Mouse (Mus musculus) neural tube, embryonic 11.5 days (tissue): ENCODE measurements around the gene A030014E15Rik. TPM values are rescaled to one million over a fixed set of nuclear protein-coding genes. Genes with fewer than 3 reads are reported as not detected.
"Not testable (repeated sequence)": the region's sequence is repeated elsewhere in the genome, so short reads cannot be mapped to it uniquely, and the experiment has no call there.

Experiments used
- ATAC-seq: fragments of 200-750 bp; cut with Nextera tagmentation; 2 replicates; pipeline ENCODE4 v1.8.0; 2017; ENCODE audit warnings: moderate number of reproducible peaks, mild to moderate bottlenecking, moderate TSS enrichment, moderate library complexity; ENCODE audit not compliant: insufficient read depth, low FRiP score, low TSS enrichment
- DNase-seq: peaks from one replicate; pipeline ENCODE4 v3.0.0-alpha.2; 2015; ENCODE audit warnings: low spot score
- H3K27ac ChIP-seq: fragments of 300-500 bp; sonication (generic); 2 replicates; pipeline ENCODE4 v1.5.1; 2014; ENCODE audit warnings: low read depth, mild to moderate bottlenecking, low read length
- H3K27me3 ChIP-seq: fragments of 300-500 bp; sonication (generic); 2 replicates; pipeline ENCODE4 v1.6.1; 2014; ENCODE audit warnings: mild to moderate bottlenecking, low read length, mixed read lengths; ENCODE audit not compliant: control insufficient read depth, insufficient read depth
- H3K36me3 ChIP-seq: fragments of 300-500 bp; sonication (generic); 2 replicates; pipeline ENCODE4 v1.6.1; 2014; ENCODE audit warnings: mild to moderate bottlenecking, low read length, moderate library complexity, mixed read lengths; ENCODE audit not compliant: control insufficient read depth, insufficient read depth
- H3K4me1 ChIP-seq: fragments of 300-500 bp; sonication (generic); 2 replicates; pipeline ENCODE4 v1.6.1; 2014; ENCODE audit warnings: low read length, mixed read lengths; ENCODE audit not compliant: control insufficient read depth, insufficient read depth
- H3K4me2 ChIP-seq: fragments of 300-500 bp; sonication (generic); 2 replicates; pipeline ENCODE4 v1.6.1; 2014; ENCODE audit warnings: low read depth, mild to moderate bottlenecking, moderate library complexity
- H3K4me3 ChIP-seq: fragments of 300-500 bp; sonication (generic); 2 replicates; pipeline ENCODE4 v1.5.1; 2014; ENCODE audit warnings: low read depth, low read length
- H3K9ac ChIP-seq: fragments of 300-500 bp; sonication (generic); 2 replicates; pipeline ENCODE4 v1.6.1; 2014; ENCODE audit warnings: mild to moderate bottlenecking, low read length
- H3K9me3 ChIP-seq: fragments of 300-500 bp; sonication (generic); 2 replicates; pipeline ENCODE4 v1.6.1; 2016; ENCODE audit warnings: low read length; ENCODE audit not compliant: control insufficient read depth
- WGBS: fragments of 180-500 bp; shearing (Covaris S2); extraction: QIAGEN DNeasy Blood & Tissue Kit; methylation state at CpG from one replicate; pipeline ENCODE4 v1.1.7; 2014; 5-methylcytosine and 5-hydroxymethylcytosine counted together
- polyA plus RNA-seq: library from polyadenylated mRNA; unstranded; fragments of >200 nt; fragmentation: Nextera tagmentation; extraction: Ambion mirVana; gene quantifications from 2 replicates; pipeline ENCODE4 v1.2.1, GENCODE M21; 2014

Gene A030014E15Rik
- polyA plus RNA-seq, result not detected in 2 replicates

DNA sequence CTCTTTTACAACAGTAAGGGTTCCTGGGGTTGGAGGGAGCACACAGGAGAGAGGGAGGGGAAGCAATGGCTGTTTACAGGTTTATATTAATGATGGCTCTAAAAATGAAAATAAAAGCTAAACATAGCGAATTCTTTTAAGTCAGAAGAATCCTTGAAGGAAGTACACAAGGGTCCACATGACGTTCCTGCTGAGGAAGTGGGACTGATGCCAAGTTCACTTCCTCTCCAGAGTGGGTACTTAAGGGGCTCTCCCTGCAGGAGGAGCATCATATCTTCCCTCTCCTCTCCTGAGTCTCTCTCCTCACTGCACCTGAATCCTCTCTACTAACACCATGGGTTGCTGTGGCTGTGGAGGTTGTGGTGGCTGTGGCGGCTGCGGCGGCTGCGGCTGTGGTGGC, at the start of gene A030014E15Rik:
TSS of gene A030014E15Rik (plus strand) at position 268 of the 400 bp plus-strand sequence.
- no peak for DNase-seq
- no peaks in the 10 kb centered on the region for H3K9me3 ChIP-seq
- H3K27me3 ChIP-seq, result no peaks in the 10 kb centered on the region
- no peak within 1 kb of the TSS for H3K9ac ChIP-seq
- no peak for ATAC-seq
- H3K36me3 ChIP-seq, result no peaks in the 10 kb centered on the region
- no peak within 1 kb of the TSS for H3K27ac ChIP-seq
- H3K4me1 ChIP-seq, result no peaks in the 10 kb centered on the region
- WGBS, result 95% methylated on average over 6 of the region's 6 CpGs
- no peak within 1 kb of the TSS for H3K4me2 ChIP-seq
- no peak within 1 kb of the TSS for H3K4me3 ChIP-seq

DNA sequence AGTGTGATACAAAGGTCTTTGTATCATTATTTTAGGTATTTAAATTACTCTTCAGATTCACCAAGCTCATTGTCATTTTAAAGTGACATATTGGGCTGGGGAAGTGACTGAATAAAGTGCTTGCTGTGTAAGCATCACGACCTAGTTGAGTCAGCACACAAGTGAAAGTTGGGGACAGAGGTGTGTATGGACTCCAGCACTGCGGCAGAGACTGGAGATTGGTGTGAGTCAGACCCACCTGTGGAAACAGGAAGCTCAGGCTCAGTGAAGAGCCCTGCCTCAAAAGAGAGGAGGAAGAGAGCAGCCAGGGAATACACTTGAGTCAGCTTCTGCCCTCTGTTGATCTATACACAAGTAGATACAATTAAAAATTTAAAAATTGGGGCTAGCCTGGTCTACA, 45.5 kb upstream of the A030014E15Rik start:
- H3K27ac ChIP-seq, result no peak overlapping the region
- peaks cover 4% of the 10 kb centered on the region; the same call in 1 of the 2 replicates for H3K36me3 ChIP-seq
- no peak overlapping the region for H3K9ac ChIP-seq
- H3K9me3 ChIP-seq, result no peaks in the 10 kb centered on the region
- H3K4me3 ChIP-seq, result no peak overlapping the region
- no peaks in the 10 kb centered on the region for H3K4me1 ChIP-seq
- no peak overlapping the region for H3K4me2 ChIP-seq
- H3K27me3 ChIP-seq, result no peaks in the 10 kb centered on the region
- no peak for DNase-seq
- 71% methylated on average over 2 of the region's 2 CpGs for WGBS
- no peak for ATAC-seq

DNA sequence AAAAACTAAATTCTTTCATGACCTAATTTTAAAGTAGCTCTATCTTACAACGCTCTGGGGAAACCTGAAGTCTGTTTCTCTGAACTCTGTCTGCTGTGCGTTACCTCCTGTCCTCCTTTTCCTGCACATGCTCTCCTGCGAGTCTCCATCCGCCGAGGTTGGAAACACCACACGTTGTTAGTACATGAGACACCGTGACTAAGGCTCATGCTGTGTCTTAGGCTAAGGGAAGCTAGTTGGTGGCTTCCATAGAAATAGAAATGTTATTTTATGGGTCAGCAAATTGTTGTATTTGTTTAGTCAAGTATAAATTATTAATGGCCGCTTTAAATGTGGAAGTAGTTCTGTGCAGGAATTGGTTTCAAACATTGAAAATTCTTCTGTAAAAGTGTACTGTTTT, 44.5 kb upstream of the A030014E15Rik start:
- Histone ChIP-seq H3K4me3 (no peak overlapping the region), H3K27ac (no peak overlapping the region), H3K9me3 (no peaks in the 10 kb centered on the region), H3K4me1 (no peaks in the 10 kb centered on the region), H3K36me3 (peaks cover 4% of the 10 kb centered on the region; the same call in 1 of the 2 replicates), H3K27me3 (no peaks in the 10 kb centered on the region), H3K4me2 (no peak overlapping the region), H3K9ac (no peak overlapping the region)
- WGBS, result 68% methylated on average over 8 of the region's 8 CpGs
- ATAC-seq (no peak), DNase-seq (no peak)

DNA sequence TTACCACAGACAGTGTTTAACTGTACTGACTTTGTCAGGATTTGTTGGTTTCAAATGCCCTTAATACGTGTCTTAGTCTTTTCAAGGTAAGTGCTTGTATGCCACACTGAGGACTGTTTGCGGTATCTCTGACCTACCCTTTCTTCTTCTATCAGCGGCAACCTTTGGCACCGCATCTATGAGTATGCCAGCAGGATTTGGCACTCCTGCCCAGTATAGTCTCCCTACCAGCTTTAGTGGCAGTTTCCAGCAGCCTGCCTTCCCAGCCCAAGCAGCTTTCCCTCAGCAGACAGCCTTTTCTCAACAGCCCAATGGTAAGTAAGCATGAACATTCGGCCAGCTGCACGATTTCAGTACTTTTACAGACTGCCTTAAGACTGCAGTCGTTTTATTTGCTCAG, 31.4 kb upstream of the A030014E15Rik start:
- H3K36me3 ChIP-seq, result no peaks in the 10 kb centered on the region; the same call in 1 of the 2 replicates
- no peak overlapping the region for H3K9ac ChIP-seq
- 94% methylated on average over 7 of the region's 7 CpGs for WGBS

DNA sequence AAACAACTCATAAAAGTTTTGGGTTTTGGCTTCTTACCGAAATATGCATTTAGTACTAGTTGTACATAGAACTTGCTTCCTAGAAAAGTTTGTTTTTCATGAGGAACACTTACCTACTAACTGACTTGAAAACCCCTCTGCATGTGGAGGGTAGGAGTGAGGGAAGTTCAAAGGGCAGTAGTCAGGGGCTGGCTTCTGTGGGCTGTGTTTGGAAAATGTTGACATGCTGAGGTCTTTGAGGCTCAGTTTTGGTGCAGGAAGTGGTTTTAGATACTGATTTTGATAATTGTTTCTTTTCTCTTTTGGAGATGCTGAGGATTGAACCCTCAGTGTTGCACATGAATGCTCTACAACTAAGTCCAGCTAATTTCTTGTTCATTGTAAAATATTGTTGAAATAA, 24.1 kb upstream of the A030014E15Rik start:
- Histone ChIP-seq H3K9me3 (no peaks in the 10 kb centered on the region), H3K36me3 (no peaks in the 10 kb centered on the region; the same call in 1 of the 2 replicates), H3K4me1 (no peaks in the 10 kb centered on the region), H3K27ac (no peak overlapping the region), H3K9ac (no peak overlapping the region), H3K27me3 (no peaks in the 10 kb centered on the region), H3K4me2 (no peak overlapping the region), H3K4me3 (no peak overlapping the region)
- WGBS, result 98% methylated on average over 1 of the region's 1 CpGs
- no peak for ATAC-seq
- DNase-seq, result no peak

More for the DNA sequence above, 31.4 kb upstream of the A030014E15Rik start:
- H3K4me2 ChIP-seq, result no peak overlapping the region
- H3K27me3 ChIP-seq, result no peaks in the 10 kb centered on the region
- H3K27ac ChIP-seq, result no peak overlapping the region
- DNase-seq (no peak), ATAC-seq (no peak)
- H3K4me3 ChIP-seq, result no peak overlapping the region
- H3K4me1 ChIP-seq, result no peaks in the 10 kb centered on the region
- no peaks in the 10 kb centered on the region for H3K9me3 ChIP-seq

DNA sequence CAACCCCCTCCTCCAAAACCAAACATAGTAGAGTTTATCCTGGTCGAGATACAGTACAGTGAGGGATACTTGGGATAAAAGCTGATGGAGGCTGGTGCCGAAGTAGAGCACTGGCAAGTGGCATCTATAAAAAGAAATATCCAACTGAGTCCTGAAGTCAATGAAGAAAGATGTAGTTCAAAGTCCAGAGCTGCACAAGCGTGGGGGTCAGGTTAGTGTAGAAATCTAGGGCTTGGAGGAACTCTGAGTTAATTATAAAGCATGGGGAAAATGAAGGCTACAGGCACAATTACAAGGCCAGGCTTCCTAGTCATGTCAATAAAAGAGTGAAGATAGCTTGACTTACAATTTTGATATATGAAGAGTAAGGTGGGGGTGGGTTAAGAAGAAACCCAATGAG, 23.5 kb upstream of the A030014E15Rik start:
- Histone ChIP-seq H3K27ac (no peak overlapping the region), H3K9me3 (no peaks in the 10 kb centered on the region), H3K9ac (no peak overlapping the region), H3K27me3 (no peaks in the 10 kb centered on the region), H3K4me1 (no peaks in the 10 kb centered on the region), H3K4me3 (no peak overlapping the region), H3K4me2 (no peak overlapping the region), H3K36me3 (no peaks in the 10 kb centered on the region; the same call in 1 of the 2 replicates)
- 93% methylated on average over 3 of the region's 3 CpGs for WGBS
- DNase-seq, result no peak
- no peak for ATAC-seq

DNA sequence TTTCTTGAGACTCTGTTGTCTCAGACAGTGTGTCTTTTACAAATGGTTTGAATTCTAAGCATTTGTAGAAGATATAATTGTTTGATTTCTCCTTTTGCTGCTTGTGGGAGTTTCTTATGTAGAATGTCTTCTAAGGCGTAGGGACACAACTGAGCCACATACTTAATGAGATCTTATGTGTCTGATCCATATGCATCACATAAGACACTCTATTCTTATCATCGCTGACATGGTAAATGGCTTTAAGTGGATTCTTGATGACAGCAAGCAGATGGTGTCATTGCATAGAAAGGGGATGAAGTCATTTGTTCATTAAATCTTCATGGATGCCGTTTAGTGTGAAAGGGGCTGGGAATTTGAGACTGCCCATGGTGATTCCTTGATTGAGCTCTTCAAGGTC, 18.8 kb upstream of the A030014E15Rik start:
- H3K27ac ChIP-seq, result no peak overlapping the region
- H3K4me1 ChIP-seq, result no peaks in the 10 kb centered on the region
- H3K4me2 ChIP-seq, result no peak overlapping the region
- no peak overlapping the region for H3K9ac ChIP-seq
- no peaks in the 10 kb centered on the region for H3K9me3 ChIP-seq
- 76% methylated on average over 3 of the region's 3 CpGs for WGBS
- no peaks in the 10 kb centered on the region for H3K27me3 ChIP-seq
- no peaks in the 10 kb centered on the region for H3K36me3 ChIP-seq
- DNase-seq (no peak), ATAC-seq (no peak)
- H3K4me3 ChIP-seq, result no peak overlapping the region

DNA sequence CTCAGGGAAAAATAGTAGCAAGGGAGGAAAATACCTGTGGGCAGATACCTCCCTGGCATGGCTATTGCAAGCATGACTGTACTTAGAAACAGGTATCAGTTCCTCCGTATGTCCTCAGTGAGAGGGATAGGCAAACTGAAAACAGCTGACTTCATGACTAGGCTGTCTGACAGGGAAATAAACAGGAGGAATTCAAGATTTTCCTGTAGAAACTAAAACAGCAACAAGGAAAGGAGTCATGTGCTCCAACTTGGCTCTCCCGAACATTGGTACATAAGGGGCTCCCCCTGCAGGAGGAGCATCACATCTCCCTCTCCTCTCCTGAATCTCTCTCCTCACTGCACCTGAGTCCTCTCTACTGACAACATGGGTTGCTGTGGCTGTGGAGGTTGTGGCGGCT, 11.7 kb upstream of the A030014E15Rik start, which contains the start of gene A030005L19Rik:
TSS of gene A030005L19Rik (plus strand) at position 301 of the 400 bp plus-strand sequence.
- 84% methylated on average over 3 of the region's 3 CpGs for WGBS
- Histone ChIP-seq H3K4me2 (no peak within 1 kb of the TSS), H3K9me3 (no peaks in the 10 kb centered on the region), H3K4me3 (no peak within 1 kb of the TSS), H3K27me3 (no peaks in the 10 kb centered on the region), H3K9ac (no peak within 1 kb of the TSS), H3K4me1 (no peaks in the 10 kb centered on the region), H3K36me3 (no peaks in the 10 kb centered on the region), H3K27ac (no peak within 1 kb of the TSS)
- no peak for DNase-seq
- no peak for ATAC-seq

DNA sequence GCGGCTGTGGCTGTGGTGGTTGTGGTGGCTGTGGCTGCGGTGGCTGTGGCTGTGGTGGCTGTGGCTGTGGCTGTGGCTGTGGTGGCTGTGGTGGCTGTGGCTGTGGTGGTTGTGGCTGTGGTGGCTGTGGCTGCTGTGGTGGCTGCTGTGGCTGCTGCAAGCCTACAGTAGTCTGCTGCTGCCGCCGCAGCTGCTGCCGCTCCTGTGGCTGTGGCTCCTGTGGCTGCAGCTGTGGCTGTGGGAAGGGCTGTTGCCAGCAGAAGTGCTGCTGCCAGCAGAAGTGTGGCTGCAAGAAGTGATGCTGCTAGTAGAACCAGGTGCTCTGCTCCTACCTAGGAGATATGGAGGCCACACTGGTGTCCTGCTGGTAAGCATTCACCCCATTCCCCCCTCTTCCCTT, 11.3 kb upstream of the A030014E15Rik start:
- H3K4me3 ChIP-seq, ATAC-seq, H3K4me1 ChIP-seq, H3K36me3 ChIP-seq, H3K27ac ChIP-seq, H3K9ac ChIP-seq, H3K4me2 ChIP-seq, H3K9me3 ChIP-seq, DNase-seq, H3K27me3 ChIP-seq: not testable (repeated sequence)
- WGBS, result 89% methylated on average over 5 of the region's 5 CpGs
